Mouse (Mus musculus): ENCODE measurements around the gene Atp5g1. TPM values are rescaled to one million over a fixed set of nuclear protein-coding genes. Genes with fewer than 3 reads are reported as not detected.
A peak's percentile ranks its signal among the peaks of the same experiment; 100 is the strongest.
"Not testable (repeated sequence)": the region's sequence is repeated elsewhere in the genome, so short reads cannot be mapped to it uniquely, and the experiment has no call there.

Gene Atp5g1
- polyA plus RNA-seq, 1 experiment from 2014 or later = 1,356 TPM

GRCm38 (mm10) chr11:96115416-96115815 lies 39.9 kb upstream of the Atp5g1 start:
- Histone ChIP-seq H3K27ac (no peak overlapping the region), H3K27me3 (ENCODE audit: insufficient read depth, low read length) (no peaks in the 10 kb centered on the region), H3K9ac (ENCODE audit: low read depth, low read length) (no peak overlapping the region), H3K36me3 (ENCODE audit: insufficient read depth, low read length) (no peaks in the 10 kb centered on the region), H3K9me3 (replicated peaks; ENCODE audit: low read length) (no peaks in the 10 kb centered on the region), H3K4me3 (replicated peaks; ENCODE audit: low read depth, low read length) (no peak overlapping the region), H3K4me1 (replicated peaks; ENCODE audit: insufficient read depth, low read length) (no peaks in the 10 kb centered on the region), H3K4me2 (ENCODE audit: low read length) (no peak overlapping the region)
- 91% methylated on average over 6 of the region's 6 CpGs for WGBS
- ATAC-seq (replicated peaks; ENCODE audit: low FRiP score, low read depth) = no peak
- no peak for TF ChIP-seq CTCF (IDR thresholded peaks at IDR 0.05; ENCODE audit: low read depth)
- no peak for DNase-seq (ENCODE audit: low spot score)

DNA sequence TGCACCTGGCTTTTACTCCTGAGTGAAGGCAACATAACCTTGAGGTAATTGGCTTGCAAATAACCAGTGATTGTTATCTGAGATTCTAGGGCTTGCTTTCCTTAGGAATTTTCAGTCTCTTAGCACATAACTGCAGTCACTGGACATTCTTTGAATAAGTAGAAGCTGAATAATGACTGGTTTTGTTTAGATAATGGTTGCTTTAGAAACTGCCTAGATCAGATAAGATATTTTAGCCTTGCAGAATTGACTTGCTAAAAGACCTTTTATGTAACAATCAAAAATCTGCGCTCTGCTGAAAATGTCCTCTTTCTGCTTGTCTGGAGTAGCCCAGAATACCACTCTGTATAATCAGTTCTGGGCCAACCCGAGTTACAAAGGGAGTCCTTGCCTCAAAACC lies 38.6 kb upstream of the Atp5g1 start:
- H3K27me3 ChIP-seq (ENCODE audit: insufficient read depth, low read length) = no peaks in the 10 kb centered on the region
- WGBS = 53% methylated on average over 2 of the region's 2 CpGs
- H3K36me3 ChIP-seq (ENCODE audit: insufficient read depth, low read length) = no peaks in the 10 kb centered on the region
- H3K4me2 ChIP-seq (ENCODE audit: low read length) = no peak overlapping the region
- no peak overlapping the region for H3K9ac ChIP-seq (ENCODE audit: low read depth, low read length)
- no peaks in the 10 kb centered on the region for H3K9me3 ChIP-seq (replicated peaks; ENCODE audit: low read length)
- peak; percentile 42 for DNase-seq (ENCODE audit: low spot score)
- H3K4me1 ChIP-seq (replicated peaks; ENCODE audit: insufficient read depth, low read length) = no peaks in the 10 kb centered on the region
- H3K4me3 ChIP-seq (replicated peaks; ENCODE audit: low read depth, low read length) = no peak overlapping the region
- H3K27ac ChIP-seq = no peak overlapping the region
- no peak for ATAC-seq (replicated peaks; ENCODE audit: low FRiP score, low read depth)
- no peak for TF ChIP-seq CTCF (IDR thresholded peaks at IDR 0.05; ENCODE audit: low read depth)

DNA sequence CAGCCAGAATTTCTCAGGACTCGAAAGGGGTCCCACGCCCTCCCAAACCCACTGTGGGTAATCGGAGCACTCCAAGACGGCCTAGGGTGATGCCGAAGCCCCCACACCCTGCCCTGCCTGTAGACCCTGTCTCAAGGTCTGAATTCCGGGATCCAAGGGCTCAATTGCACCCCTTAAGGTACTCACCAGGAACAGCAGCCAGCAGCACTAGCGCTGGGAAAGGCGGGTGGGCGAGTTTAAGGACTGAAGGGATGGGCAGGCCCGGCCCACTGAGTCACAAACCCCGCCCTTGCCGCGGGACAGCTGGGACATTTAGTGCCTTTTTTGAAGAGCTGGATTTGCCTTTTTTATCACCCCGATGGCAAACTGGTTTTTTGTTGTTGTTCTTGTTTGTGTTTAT lies 36.3 kb upstream of the Atp5g1 start, which contains the start of gene Calcoco2:
TSS of gene Calcoco2 (minus strand) at position 214 of the 400 bp plus-strand sequence.
- H3K9me3 ChIP-seq (replicated peaks; ENCODE audit: low read length) = no peaks in the 10 kb centered on the region
- 41% methylated on average over 14 of the region's 14 CpGs for WGBS
- no peak within 1 kb of the TSS for H3K4me3 ChIP-seq (replicated peaks; ENCODE audit: low read depth, low read length)
- no peaks in the 10 kb centered on the region for H3K4me1 ChIP-seq (replicated peaks; ENCODE audit: insufficient read depth, low read length)
- no peak within 1 kb of the TSS for H3K27ac ChIP-seq
- no peak within 1 kb of the TSS for H3K9ac ChIP-seq (ENCODE audit: low read depth, low read length)
- no peak within 1 kb of the TSS for H3K4me2 ChIP-seq (ENCODE audit: low read length)
- no peak for DNase-seq (ENCODE audit: low spot score)
- no peaks in the 10 kb centered on the region for H3K27me3 ChIP-seq (ENCODE audit: insufficient read depth, low read length)
- no peak for ATAC-seq (replicated peaks; ENCODE audit: low FRiP score, low read depth)
- no peaks in the 10 kb centered on the region for H3K36me3 ChIP-seq (ENCODE audit: insufficient read depth, low read length)
- no peak for TF ChIP-seq CTCF (IDR thresholded peaks at IDR 0.05; ENCODE audit: low read depth)

GRCm38 (mm10) chr11:96110950-96111349 lies 35.5 kb upstream of the Atp5g1 start:
- not testable (repeated sequence) for H3K9me3 ChIP-seq (replicated peaks; ENCODE audit: low read length); H3K4me2 ChIP-seq (ENCODE audit: low read length); ATAC-seq (replicated peaks; ENCODE audit: low FRiP score, low read depth); H3K27ac ChIP-seq; DNase-seq (ENCODE audit: low spot score); H3K36me3 ChIP-seq (ENCODE audit: insufficient read depth, low read length); H3K4me1 ChIP-seq (replicated peaks; ENCODE audit: insufficient read depth, low read length); H3K4me3 ChIP-seq (replicated peaks; ENCODE audit: low read depth, low read length); H3K9ac ChIP-seq (ENCODE audit: low read depth, low read length); H3K27me3 ChIP-seq (ENCODE audit: insufficient read depth, low read length)
- peak; percentile 42 for TF ChIP-seq CTCF (IDR thresholded peaks at IDR 0.05; ENCODE audit: low read depth)
- WGBS = 71% methylated on average over 2 of the region's 2 CpGs

GRCm38 (mm10) chr11:96108376-96108775 lies 32.9 kb upstream of the Atp5g1 start:
- Histone ChIP-seq H3K4me2 (ENCODE audit: low read length) (no peak overlapping the region), H3K9me3 (replicated peaks; ENCODE audit: low read length) (no peaks in the 10 kb centered on the region), H3K27ac (no peak overlapping the region), H3K36me3 (ENCODE audit: insufficient read depth, low read length) (no peaks in the 10 kb centered on the region), H3K9ac (ENCODE audit: low read depth, low read length) (no peak overlapping the region), H3K4me3 (replicated peaks; ENCODE audit: low read depth, low read length) (no peak overlapping the region), H3K27me3 (ENCODE audit: insufficient read depth, low read length) (no peaks in the 10 kb centered on the region), H3K4me1 (replicated peaks; ENCODE audit: insufficient read depth, low read length) (no peaks in the 10 kb centered on the region)
- TF ChIP-seq CTCF (IDR thresholded peaks at IDR 0.05; ENCODE audit: low read depth) = no peak
- WGBS = 56% methylated on average over 1 of the region's 1 CpGs
- no peak for DNase-seq (ENCODE audit: low spot score)
- no peak for ATAC-seq (replicated peaks; ENCODE audit: low FRiP score, low read depth)

DNA sequence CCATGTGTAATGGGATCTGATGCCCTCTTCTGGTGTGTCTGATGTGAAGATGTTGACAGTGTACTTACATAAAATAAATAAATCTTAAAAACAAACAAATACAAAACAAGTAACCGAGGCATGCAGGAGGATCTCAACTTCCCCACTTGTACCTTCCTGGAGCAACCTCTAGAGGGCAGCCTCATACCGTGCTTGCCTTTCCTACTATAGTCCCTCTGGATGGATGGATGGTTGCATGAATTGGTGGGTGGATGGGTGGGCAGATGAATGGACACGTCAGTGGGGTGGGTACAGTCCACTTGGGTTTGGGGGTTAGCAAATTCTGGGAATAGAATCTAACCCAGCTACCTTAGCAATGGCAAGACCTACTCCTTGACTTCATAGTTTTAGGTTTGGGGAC lies 17.9 kb upstream of the Atp5g1 start:
- WGBS = 9% methylated on average over 3 of the region's 3 CpGs
- Histone ChIP-seq H3K4me3 (replicated peaks; ENCODE audit: low read depth, low read length) (no peak overlapping the region), H3K4me2 (ENCODE audit: low read length) (no peak overlapping the region), H3K9me3 (replicated peaks; ENCODE audit: low read length) (no peaks in the 10 kb centered on the region), H3K4me1 (replicated peaks; ENCODE audit: insufficient read depth, low read length) (no peaks in the 10 kb centered on the region), H3K27me3 (ENCODE audit: insufficient read depth, low read length) (no peaks in the 10 kb centered on the region), H3K27ac (no peak overlapping the region), H3K36me3 (ENCODE audit: insufficient read depth, low read length) (no peaks in the 10 kb centered on the region), H3K9ac (ENCODE audit: low read depth, low read length) (no peak overlapping the region)
- peak; percentile 81 for DNase-seq (ENCODE audit: low spot score)
- TF ChIP-seq CTCF (IDR thresholded peaks at IDR 0.05; ENCODE audit: low read depth) = peak; percentile 94
- 0 out of 2 replicates have a peak, but pooled peaks have one; percentile 54 for ATAC-seq (replicated peaks; ENCODE audit: low FRiP score, low read depth)

DNA sequence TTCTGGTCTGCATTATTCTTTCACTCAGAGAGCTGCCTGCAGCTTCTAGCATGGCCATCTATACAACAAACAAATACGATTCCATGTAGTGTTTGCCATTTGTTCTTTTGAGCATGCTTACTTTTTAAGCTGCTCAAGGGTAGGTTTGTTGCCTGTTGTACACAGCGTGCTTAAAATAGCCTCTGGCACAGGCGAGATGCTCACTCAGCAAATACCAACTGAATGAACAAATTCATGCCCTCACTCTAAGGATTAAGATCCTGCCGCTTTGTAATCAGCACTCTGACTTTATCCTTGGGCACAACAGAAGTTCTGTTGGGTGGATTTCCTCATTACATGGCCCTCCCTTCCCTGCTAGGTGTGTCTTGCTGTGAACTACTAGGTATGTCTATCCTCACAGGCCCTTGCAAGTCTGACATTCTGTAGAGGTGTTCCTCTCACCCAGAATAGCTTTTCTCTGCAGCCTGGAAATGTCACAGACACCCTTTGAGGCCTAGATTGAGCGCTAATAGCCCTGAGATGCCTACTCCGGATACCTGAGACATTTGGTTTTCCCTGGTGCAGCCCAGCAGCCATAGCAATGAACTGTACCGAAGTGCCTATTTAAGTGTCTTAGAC lies 17.3 kb upstream of the Atp5g1 start:
- ATAC-seq (replicated peaks; ENCODE audit: low FRiP score, low read depth) = no peak
- no peaks in the 10 kb centered on the region for H3K9me3 ChIP-seq (replicated peaks; ENCODE audit: low read length)
- H3K9ac ChIP-seq (ENCODE audit: low read depth, low read length) = no peak overlapping the region
- no peaks in the 10 kb centered on the region for H3K4me1 ChIP-seq (replicated peaks; ENCODE audit: insufficient read depth, low read length)
- WGBS = 40% methylated on average over 7 of the region's 7 CpGs
- H3K27me3 ChIP-seq (ENCODE audit: insufficient read depth, low read length) = no peaks in the 10 kb centered on the region
- no peak for TF ChIP-seq CTCF (IDR thresholded peaks at IDR 0.05; ENCODE audit: low read depth)
- no peak overlapping the region for H3K4me2 ChIP-seq (ENCODE audit: low read length)
- no peaks in the 10 kb centered on the region for H3K36me3 ChIP-seq (ENCODE audit: insufficient read depth, low read length)
- no peak overlapping the region for H3K4me3 ChIP-seq (replicated peaks; ENCODE audit: low read depth, low read length)
- no peak overlapping the region for H3K27ac ChIP-seq
- no peak for DNase-seq (ENCODE audit: low spot score)
